Mouse (Mus musculus) effector memory CD4-positive, alpha-beta T cell, adult 7 months (primary cell): ENCODE data around the gene Procr. TPM values are rescaled to one million over a fixed set of nuclear protein-coding genes. Genes with fewer than 3 reads are reported as not detected.

Experiments used
- polyA plus RNA-seq: library from polyadenylated mRNA; unstranded; fragments of 100-300 nt; shearing (Covaris generic); gene quantifications from one replicate; pipeline ENCODE4 v1.2.1, GENCODE M21; 2017

The Procr gene
- 0.23 TPM for polyA plus RNA-seq

DNA sequence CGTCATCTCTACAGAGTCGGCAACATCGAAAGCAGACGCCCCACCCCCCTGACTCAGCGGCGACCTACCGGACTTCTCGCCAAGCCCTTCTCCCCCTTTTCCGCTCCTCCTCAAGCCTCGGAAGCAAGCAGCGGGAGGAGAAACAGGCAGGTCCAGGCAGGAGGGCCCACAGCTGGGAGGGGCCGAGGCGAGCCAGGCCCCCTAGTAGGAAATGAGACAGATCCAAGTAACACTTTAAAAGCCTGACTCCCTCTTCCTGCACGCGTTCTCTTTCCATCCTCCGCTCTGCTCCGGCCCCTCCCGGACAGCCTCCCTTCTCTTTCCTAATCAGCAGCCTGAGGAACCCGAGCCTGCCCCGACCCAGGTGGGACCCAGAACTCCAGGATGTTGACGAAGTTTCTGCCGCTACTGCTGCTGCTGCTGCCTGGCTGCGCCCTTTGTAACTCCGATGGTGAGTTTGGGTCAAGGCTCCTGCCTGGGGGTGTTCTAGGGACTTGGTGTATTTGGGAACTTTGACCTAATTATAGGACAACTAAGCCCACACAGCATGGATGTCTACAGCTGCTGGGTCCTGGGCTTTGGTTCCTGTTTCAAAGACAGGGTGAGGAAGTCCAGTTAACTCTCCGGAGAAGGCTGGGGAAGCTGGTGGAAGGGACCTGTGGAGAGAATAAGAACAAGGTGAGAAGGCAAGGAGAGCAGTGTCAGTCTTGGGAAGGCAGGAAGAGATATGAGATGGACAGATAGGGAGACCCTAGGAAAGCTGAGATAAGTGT, at the start of gene Procr:
TSS of gene Procr (plus strand) at position 104 of the 773 bp plus-strand sequence.

DNA sequence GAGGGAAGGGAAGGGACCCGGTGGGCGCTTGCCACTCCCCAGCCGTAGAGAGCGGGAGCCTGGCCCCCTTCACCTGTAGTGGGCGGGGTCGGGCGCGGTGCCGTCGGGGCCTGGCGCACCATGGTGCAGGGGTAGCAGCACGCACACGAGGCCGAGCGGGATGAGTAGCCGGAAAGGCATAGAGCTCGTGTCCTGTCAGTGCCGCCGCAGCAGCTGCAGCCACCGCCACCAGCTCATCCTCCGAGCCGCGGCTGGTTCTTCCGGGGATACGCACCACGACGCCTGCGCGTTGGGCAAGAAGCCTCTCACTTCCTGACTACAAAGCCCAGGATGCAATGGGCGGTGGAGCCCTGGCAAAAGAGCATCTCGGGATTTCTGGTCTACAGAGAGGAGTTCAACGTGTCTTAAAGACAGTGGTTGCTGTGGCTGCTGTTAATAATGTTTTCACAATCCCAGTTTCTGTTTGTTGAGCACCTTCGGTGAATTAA, 21.7 kb upstream of the Procr start, which contains the start of gene Edem2:
TSS of gene Edem2 (minus strand) at position 318 of the 488 bp plus-strand sequence.

DNA sequence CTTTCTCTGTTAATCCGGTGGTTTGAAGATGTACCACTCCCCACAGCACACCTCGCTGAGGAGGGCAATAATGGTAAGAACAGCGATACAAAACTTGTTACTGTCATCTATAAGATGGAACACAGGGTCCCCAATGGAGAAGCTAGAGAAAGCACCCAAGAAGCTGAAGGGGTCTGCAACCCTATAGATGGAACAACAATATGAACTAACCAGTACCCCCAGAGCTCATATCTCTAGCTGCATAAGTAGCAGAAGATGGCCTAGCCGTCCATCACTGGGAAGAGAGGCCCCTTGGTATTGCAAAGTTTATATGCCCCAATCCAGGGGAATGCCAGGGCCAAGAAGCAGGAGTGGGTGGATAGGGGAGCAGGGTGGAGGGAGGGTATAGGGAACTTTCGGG, 15.2 kb upstream of the Procr start, which contains the start of gene Gm17581:
TSS of gene Gm17581 (minus strand) at position 101 of the 400 bp plus-strand sequence.

DNA sequence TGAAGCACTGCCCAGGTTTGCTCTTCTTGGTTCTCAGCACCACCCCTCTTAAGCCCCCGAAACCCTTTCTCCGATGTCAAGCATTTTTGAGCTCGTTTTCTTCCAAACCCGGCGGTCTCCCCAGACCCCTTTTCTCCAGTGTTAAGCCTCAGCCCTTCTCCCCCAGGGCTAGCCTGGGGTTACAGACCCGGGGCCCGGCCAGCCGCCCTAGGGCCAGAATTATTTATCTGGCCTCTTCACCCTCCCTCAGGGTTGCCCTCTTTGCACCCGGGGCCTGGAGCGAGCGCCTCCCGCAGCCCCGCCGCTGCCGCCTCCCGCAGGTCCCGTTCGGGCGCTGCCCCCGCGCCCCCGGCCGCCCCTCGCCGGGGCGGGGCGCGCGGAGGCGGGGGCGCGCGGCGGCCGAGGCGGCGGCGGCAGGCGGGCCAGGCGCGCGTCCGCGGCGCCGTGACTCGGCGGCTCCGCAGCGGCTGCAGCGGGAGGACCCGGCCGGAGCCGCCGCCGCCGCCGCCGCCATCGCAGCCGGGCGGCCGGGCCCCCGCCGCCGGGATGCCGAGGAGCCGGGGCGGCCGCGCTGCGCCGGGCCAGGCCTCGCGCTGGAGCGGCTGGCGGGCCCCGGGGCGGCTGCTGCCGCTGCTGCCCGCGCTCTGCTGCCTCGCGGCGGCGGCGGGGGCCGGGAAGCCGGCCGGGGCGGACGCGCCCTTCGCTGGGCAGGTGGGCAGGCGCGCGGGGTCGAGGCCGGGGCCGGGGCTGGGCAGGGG, 24.2 kb downstream of the Procr start, which contains the start of gene Mmp24:
TSS of gene Mmp24 (plus strand) at position 416 of the 758 bp plus-strand sequence.

Other genes with a start within 250 kb of the Procr start
- gene Acss2, start 233.2 kb upstream of the Procr start, polyA plus RNA-seq = 84.0 TPM
- gene Ggt7, start 232.9 kb upstream of the Procr start, polyA plus RNA-seq = 3.3 TPM
- gene Gss, start 158.3 kb upstream of the Procr start, polyA plus RNA-seq = 12.7 TPM
- gene Myh7b, start 139.9 kb upstream of the Procr start, polyA plus RNA-seq = not detected
- gene Trpc4ap, start 58.7 kb upstream of the Procr start, polyA plus RNA-seq = 144 TPM
- gene Edem2, start 21.6 kb upstream of the Procr start, polyA plus RNA-seq = 49.7 TPM
- not detected for gene Gm17581, start 15.3 kb upstream of the Procr start, polyA plus RNA-seq
- 0.88 TPM for gene Mmp24, start 24.2 kb downstream of the Procr start, polyA plus RNA-seq
- 37.2 TPM for gene BC029722, start 68.3 kb downstream of the Procr start, polyA plus RNA-seq
- 170 TPM for gene Eif6, start 75.8 kb downstream of the Procr start, polyA plus RNA-seq
- gene Fam83c, start 83.7 kb downstream of the Procr start, polyA plus RNA-seq = not detected
- 29.7 TPM for gene Uqcc1, start 179.2 kb downstream of the Procr start, polyA plus RNA-seq
- 0.28 TPM for gene Gm15557, start 189.6 kb downstream of the Procr start, polyA plus RNA-seq
- not detected for gene Gdf5, start 194.2 kb downstream of the Procr start, polyA plus RNA-seq
- 26.3 TPM for gene Cep250, start 205.3 kb downstream of the Procr start, polyA plus RNA-seq